In genomic region chr11:62732022-62732387, GRCm38 (mm10) we compare ENCODE assay signal across 8 mouse cellular contexts. TPM values are rescaled to one million over a fixed set of nuclear protein-coding genes. Genes with fewer than 3 reads are reported as not detected.
DNase-seq lines count a peak whose midpoint lies in the region; ATAC-seq and TF ChIP-seq lines count a peak whose summit lies in the region.

No protein-coding gene starts in this region.

- TF ChIP-seq RAD21 in CH12.LX (IDR thresholded peaks at IDR 0.05; ENCODE audit: low read depth, low read length): no peak

- H3K36me3 ChIP-seq in heart, embryonic 12.5 days: peaks cover 21% of the 10 kb centered on the region
- peaks cover 13 to 23% of the 10 kb centered on the region in 2 experiments for H3K36me3 ChIP-seq in CH12.LX (replicated peaks in 1 of 2; ENCODE audit: control insufficient read depth in 1 of 2, insufficient read depth in 1 of 2, low read length in 1 of 2)
- peaks cover 15% of the 10 kb centered on the region; the same call in 1 of the 2 replicates for H3K36me3 ChIP-seq in forebrain, postnatal 0 days (ENCODE audit: insufficient read depth)
- H3K36me3 ChIP-seq in liver, postnatal 0 days (replicated peaks; ENCODE audit: insufficient read depth, low read length): no peaks in the 10 kb centered on the region

- no peaks in the 10 kb centered on the region for H3K4me1 ChIP-seq in heart, embryonic 12.5 days (replicated peaks)
- H3K4me1 ChIP-seq in CH12.LX (ENCODE audit: control insufficient read depth in 1 of 2, insufficient read depth in 2 of 2): peaks cover 2 to 24% of the 10 kb centered on the region in 2 experiments; a peak in 3 of 4 replicates
- peaks cover 13% of the 10 kb centered on the region; the same call in 1 of the 2 replicates for H3K4me1 ChIP-seq in forebrain, postnatal 0 days (ENCODE audit: insufficient read depth)
- H3K4me1 ChIP-seq in liver, postnatal 0 days (ENCODE audit: insufficient read depth): peaks cover 6% of the 10 kb centered on the region; the same call in 1 of the 2 replicates

- 23% methylated on average over 5 of the region's 5 CpGs for WGBS in heart, embryonic 12.5 days
- WGBS in forebrain, postnatal 0 days: 4% methylated on average over 5 of the region's 5 CpGs
- 24% methylated on average over 5 of the region's 5 CpGs for WGBS in liver, postnatal 0 days (ENCODE audit: insufficient replicate concordance)

- dilution Hi-C loops in CH12.LX (cut with MboI; ENCODE audit: extremely low pct_ligation_motif_present, extremely low pct_unique_long_range_greater_than_20kb, low sequenced_read_pairs): no loop called here

- no peak for TF ChIP-seq POLR2A in CH12.LX (IDR thresholded peaks at IDR 0.05; ENCODE audit: low read depth, low read length)

- no peak for TF ChIP-seq CTCF in CH12.LX (conservative IDR thresholded peaks at IDR 0.05 in 1 of 2, IDR thresholded peaks at IDR 0.05 in 1 of 2; ENCODE audit: low read depth in 2 of 2, low read length in 2 of 2)
- TF ChIP-seq CTCF in forebrain, postnatal 0 days (IDR thresholded peaks at IDR 0.05; ENCODE audit: low read depth): no peak
- TF ChIP-seq CTCF in liver, postnatal 0 days (IDR thresholded peaks at IDR 0.05; ENCODE audit: low read depth): no peak

- H3K4me2 ChIP-seq in heart, embryonic 12.5 days: peak overlapping the region; percentile 77
- H3K4me2 ChIP-seq in CH12.LX (ENCODE audit: insufficient read depth, low read depth, poor library complexity, severe bottlenecking): peak overlapping the region; percentile 42
- peak overlapping the region; percentile 55 for H3K4me2 ChIP-seq in forebrain, postnatal 0 days (ENCODE audit: low read depth)
- peak overlapping the region; percentile 75 for H3K4me2 ChIP-seq in liver, postnatal 0 days (ENCODE audit: low read depth, low read length)

- no peaks in the 10 kb centered on the region for H3K79me2 ChIP-seq in CH12.LX (replicated peaks; ENCODE audit: control insufficient read depth, extremely low read depth, insufficient read depth, poor library complexity, severe bottlenecking)

- H3K27me3 ChIP-seq in heart, embryonic 12.5 days (replicated peaks): no peaks in the 10 kb centered on the region; the same call in 1 of the 2 replicates
- H3K27me3 ChIP-seq in CH12.LX (replicated peaks): peaks cover 2% of the 10 kb centered on the region
- H3K27me3 ChIP-seq in forebrain, postnatal 0 days (ENCODE audit: insufficient read depth, low read length): no peaks in the 10 kb centered on the region
- peaks cover 15% of the 10 kb centered on the region; the same call in 1 of the 2 replicates for H3K27me3 ChIP-seq in liver, postnatal 0 days (ENCODE audit: insufficient read depth, low read length)

- H3K9ac ChIP-seq in heart, embryonic 12.5 days: no peak overlapping the region
- H3K9ac ChIP-seq in CH12.LX (ENCODE audit: insufficient read depth, low read depth): no peak overlapping the region
- H3K9ac ChIP-seq in forebrain, postnatal 0 days: peak overlapping the region; percentile 98
- no peak overlapping the region for H3K9ac ChIP-seq in liver, postnatal 0 days (replicated peaks)

- no peak overlapping the region for H3K27ac ChIP-seq in heart, embryonic 12.5 days (ENCODE audit: poor library complexity, severe bottlenecking)
- no peak overlapping the region for H3K27ac ChIP-seq in CH12.LX (ENCODE audit: insufficient read depth, low read depth)
- H3K27ac ChIP-seq in forebrain, postnatal 0 days (ENCODE audit: low read depth, low read length): peak overlapping the region; percentile 93; the same call in 1 of the 2 replicates
- H3K27ac ChIP-seq in liver, postnatal 0 days (ENCODE audit: low read depth): no peak overlapping the region

- TF ChIP-seq EP300 in CH12.LX (IDR thresholded peaks at IDR 0.05; ENCODE audit: low read length): no peak
- no peak for TF ChIP-seq EP300 in liver, postnatal 0 days (IDR thresholded peaks at IDR 0.05; ENCODE audit: low read depth)

- no peak for DNase-seq in heart, postnatal 4 days
- DNase-seq in CH12.LX (ENCODE audit: extremely low read depth): no peak
- no peak for DNase-seq in forebrain, postnatal 0 days
- no peak for DNase-seq in liver, postnatal 0 days
- DNase-seq in right cerebral cortex, postnatal 25 days: no peak
- no peak for DNase-seq in spleen, postnatal 36 days (ENCODE audit: low spot score in 2 of 2)

- no peak for ATAC-seq in heart, embryonic 12.5 days (ENCODE audit: insufficient number of reproducible peaks, low FRiP score)
- ATAC-seq in forebrain, postnatal 0 days: peak; percentile 35
- ATAC-seq in liver, postnatal 0 days: no peak
- no peak for ATAC-seq in megakaryocyte progenitor cell, adult 5-6 weeks (replicated peaks; ENCODE audit: poor library complexity)

- in situ Hi-C loops in CH12.LX (cut with MboI; ENCODE audit: low pct_ligation_motif_present, low pct_unique_long_range_greater_than_20kb, low sequenced_read_pairs): no loop called here

- H3K4me3 ChIP-seq in heart, embryonic 12.5 days: peak overlapping the region; percentile 78
- peak overlapping the region in 2 of 3 experiments; percentile 51 to 61 for H3K4me3 ChIP-seq in CH12.LX (replicated peaks in 1 of 3; ENCODE audit: low read depth in 2 of 3, low read length in 2 of 3, poor library complexity in 1 of 3)
- peak overlapping the region; percentile 98 for H3K4me3 ChIP-seq in forebrain, postnatal 0 days (ENCODE audit: low read depth, low read length)
- H3K4me3 ChIP-seq in liver, postnatal 0 days (ENCODE audit: low read depth, low read length): peak overlapping the region; percentile 58

- H3K9me3 ChIP-seq in heart, embryonic 12.5 days (replicated peaks): no peaks in the 10 kb centered on the region
- H3K9me3 ChIP-seq in CH12.LX (replicated peaks; ENCODE audit: low read length): no peaks in the 10 kb centered on the region
- H3K9me3 ChIP-seq in forebrain, postnatal 0 days (ENCODE audit: low read length): no peaks in the 10 kb centered on the region
- H3K9me3 ChIP-seq in liver, postnatal 0 days (ENCODE audit: low read length): no peaks in the 10 kb centered on the region

TF ChIP-seq in CH12.LX, 34 proteins besides CTCF, POLR2A, EP300 and RAD21:
- TF ChIP-seq ELF1 (IDR thresholded peaks at IDR 0.05; ENCODE audit: low read depth, low read length): 0 out of 2 replicates have a peak, but pooled peaks have one; percentile 0
- TF ChIP-seq UBTF (IDR thresholded peaks at IDR 0.05; ENCODE audit: low read depth, low read length): no peak

RNA-seq across cellular contexts. Expression of gene Zfp287, which starts 0.3 kb away (rescaled TPM):
- 6.3 and 6.4 TPM in 2 replicates for polyA plus RNA-seq in heart, embryonic 12.5 days (2016; fragmentation: Nextera tagmentation; extraction: Ambion mirVana)
- 1 to 10 TPM; 3.5 to 4.4 TPM for total RNA-seq in heart, postnatal 4 days (2021)
- 6.2 and 7.3 TPM in 2 replicates for total RNA-seq in CH12.LX (2012; rRNA removed)
- total RNA-seq in CH12.LX (2014; rRNA removed): 4.6 and 4.8 TPM in 2 replicates
- polyA plus RNA-seq in CH12.LX (2012; ENCODE audit: insufficient read length, low read depth): 5.7 TPM in 2 replicates
- total RNA-seq in forebrain, postnatal 0 days (2014; rRNA removed): 26.5 and 32.8 TPM in 2 replicates
- polyA plus RNA-seq in forebrain, postnatal 0 days (2015; fragmentation: Nextera tagmentation; extraction: Ambion mirVana): 9.9 and 14.4 TPM in 2 replicates
- 0.27 and 0.35 TPM in 2 replicates for polyA plus RNA-seq in liver, postnatal 0 days (2015; fragmentation: Nextera tagmentation; extraction: Ambion mirVana)
- total RNA-seq in megakaryocyte progenitor cell, adult 5-6 weeks (2015): 1.3 and 1.9 TPM in 2 replicates
- 0.50 and 1.2 TPM in 2 replicates for total RNA-seq in megakaryocyte progenitor cell, adult 5-6 weeks (2017)

RNA-seq across cellular contexts. Expression of gene Gm10428, which starts 20.9 kb away (rescaled TPM):
- not detected in 2 replicates for polyA plus RNA-seq in heart, embryonic 12.5 days (2016; fragmentation: Nextera tagmentation; extraction: Ambion mirVana)
- not detected for total RNA-seq in heart, postnatal 4 days (2021)
- total RNA-seq in CH12.LX (2012; rRNA removed) (not detected in 2 replicates), CH12.LX (2014; rRNA removed) (not detected in 2 replicates)
- polyA plus RNA-seq in CH12.LX (2012; ENCODE audit: insufficient read length, low read depth): not detected in 2 replicates
- not detected in 2 replicates for total RNA-seq in forebrain, postnatal 0 days (2014; rRNA removed)
- not detected in 2 replicates for polyA plus RNA-seq in forebrain, postnatal 0 days (2015; fragmentation: Nextera tagmentation; extraction: Ambion mirVana)
- not detected in 2 replicates for polyA plus RNA-seq in liver, postnatal 0 days (2015; fragmentation: Nextera tagmentation; extraction: Ambion mirVana)
- total RNA-seq in megakaryocyte progenitor cell, adult 5-6 weeks (2015): not detected in 2 replicates
- not detected in 2 replicates for total RNA-seq in megakaryocyte progenitor cell, adult 5-6 weeks (2017)

RNA-seq across cellular contexts. Expression of gene Zfp286, which starts 57.3 kb away (rescaled TPM):
- polyA plus RNA-seq in heart, embryonic 12.5 days (2016; fragmentation: Nextera tagmentation; extraction: Ambion mirVana): 10.6 and 11.0 TPM in 2 replicates
- 1 to 10 TPM; 1.9 to 2.1 TPM for total RNA-seq in heart, postnatal 4 days (2021)
- not detected in 2 replicates for total RNA-seq in CH12.LX (2012; rRNA removed)
- not detected in 2 replicates for total RNA-seq in CH12.LX (2014; rRNA removed)
- polyA plus RNA-seq in CH12.LX (2012; ENCODE audit: insufficient read length, low read depth): not detected in 2 replicates
- total RNA-seq in forebrain, postnatal 0 days (2014; rRNA removed): 20.8 and 24.6 TPM in 2 replicates
- polyA plus RNA-seq in forebrain, postnatal 0 days (2015; fragmentation: Nextera tagmentation; extraction: Ambion mirVana): 17.9 and 19.1 TPM in 2 replicates
- 0.39 and 0.69 TPM in 2 replicates for polyA plus RNA-seq in liver, postnatal 0 days (2015; fragmentation: Nextera tagmentation; extraction: Ambion mirVana)
- total RNA-seq in megakaryocyte progenitor cell, adult 5-6 weeks (2015): 6.2 and 7.2 TPM in 2 replicates
- total RNA-seq in megakaryocyte progenitor cell, adult 5-6 weeks (2017): 5.6 and 7.1 TPM in 2 replicates
